Comparison of ENCODE assay signal across 17 mouse cellular contexts in the genomic region with DNA sequence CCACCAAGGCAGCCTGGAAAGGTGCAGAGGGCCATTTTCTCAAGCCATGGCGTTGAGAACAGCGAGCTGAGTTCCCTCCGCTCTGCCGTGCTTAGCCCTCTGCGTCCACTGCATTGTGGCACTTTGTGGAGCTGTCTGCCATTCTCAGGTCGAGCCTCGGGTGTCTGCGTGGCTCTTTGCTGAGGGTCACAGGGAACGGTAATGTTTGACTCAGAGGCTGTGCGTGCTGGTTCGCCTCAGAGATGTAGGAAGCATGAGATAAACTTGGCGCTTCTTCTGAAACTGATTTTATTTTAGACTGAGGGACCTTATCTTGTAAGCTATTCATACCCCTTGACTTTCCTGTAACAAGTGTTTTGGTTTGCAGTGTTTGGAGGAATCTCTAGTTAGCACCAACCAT.
A peak's percentile ranks its signal among the peaks of the same experiment; 100 is the strongest.
DNase-seq lines count a peak whose midpoint lies in the region; ATAC-seq and TF ChIP-seq lines count a peak whose summit lies in the region.
"Had no signal": no experiment of that assay in that cellular context is flagged by ENCODE, and none has a peak within 500 bp of the region (broad histone marks: within the 10 kb centered on the region; RNA-seq: fewer than 3 reads in every experiment).

No protein-coding gene starts in this region.

- no peaks in the 10 kb centered on the region for H3K36me3 ChIP-seq in heart, embryonic 10.5 days
- H3K36me3 ChIP-seq in heart, adult 2 months (ENCODE audit: control insufficient read depth, insufficient read depth, low read length) = no peaks in the 10 kb centered on the region
- H3K36me3 ChIP-seq in intestine, embryonic 16.5 days (ENCODE audit: control insufficient read depth, insufficient read depth, low read length) = no peaks in the 10 kb centered on the region
- no peaks in the 10 kb centered on the region for H3K36me3 ChIP-seq in intestine, embryonic 15.5 days
- H3K36me3 ChIP-seq in E14TG2a.4 (ENCODE audit: insufficient read depth, low read length) = no peaks in the 10 kb centered on the region
- H3K36me3 ChIP-seq in embryonic facial prominence, embryonic 13.5 days = no peaks in the 10 kb centered on the region
- H3K36me3 ChIP-seq: G1E; liver, embryonic 15.5 days had no signal

- 6% methylated on average over 12 of the region's 12 CpGs for whole genome bisulfite sequencing in heart, embryonic 10.5 days
- 14% methylated on average over 12 of the region's 12 CpGs for WGBS in heart, adult 2 months
- 34% methylated on average over 12 of the region's 12 CpGs for WGBS in intestine, embryonic 16.5 days
- 30% methylated on average over 12 of the region's 12 CpGs for WGBS in intestine, embryonic 15.5 days
- 40% methylated on average over 12 of the region's 12 CpGs for WGBS in embryonic facial prominence, embryonic 13.5 days

- peak overlapping the region; percentile 85 for H3K27ac ChIP-seq in heart, embryonic 10.5 days
- no peak overlapping the region for H3K27ac ChIP-seq in heart, adult 2 months
- no peak overlapping the region for H3K27ac ChIP-seq in intestine, embryonic 16.5 days (ENCODE audit: low read length)
- H3K27ac ChIP-seq in intestine, embryonic 15.5 days = no peak overlapping the region
- no peak overlapping the region for H3K27ac ChIP-seq in embryonic facial prominence, embryonic 13.5 days
- H3K27ac ChIP-seq: kidney, postnatal 0 days; liver, embryonic 15.5 days had no signal

- TF ChIP-seq CTCF in heart, adult 2 months (IDR thresholded peaks at IDR 0.05) = no peak
- no peak for TF ChIP-seq CTCF in E14TG2a.4 (conservative IDR thresholded peaks at IDR 0.05; ENCODE audit: low read length)

- H3K4me1 ChIP-seq in heart, embryonic 10.5 days = peaks cover 62% of the 10 kb centered on the region
- no peaks in the 10 kb centered on the region for H3K4me1 ChIP-seq in heart, adult 2 months (ENCODE audit: control insufficient read depth, insufficient read depth, low read length)
- no peaks in the 10 kb centered on the region for H3K4me1 ChIP-seq in intestine, embryonic 16.5 days (ENCODE audit: control insufficient read depth, insufficient read depth, low read length)
- peaks cover 7% of the 10 kb centered on the region; the same call in 1 of the 2 replicates for H3K4me1 ChIP-seq in intestine, embryonic 15.5 days (replicated peaks)
- H3K4me1 ChIP-seq in E14TG2a.4 (replicated peaks; ENCODE audit: low read depth, low read length) = peaks cover 15% of the 10 kb centered on the region
- H3K4me1 ChIP-seq in embryonic facial prominence, embryonic 13.5 days = peaks cover 23% of the 10 kb centered on the region

- no peak overlapping the region for H3K9ac ChIP-seq in heart, adult 2 months (ENCODE audit: low read depth, low read length)
- H3K9ac ChIP-seq in intestine, embryonic 16.5 days (ENCODE audit: low read depth, low read length) = peak overlapping the region; percentile 20; the same call in 1 of the 2 replicates
- H3K9ac ChIP-seq in intestine, embryonic 15.5 days = no peak overlapping the region
- H3K9ac ChIP-seq in embryonic facial prominence, embryonic 13.5 days = 0 out of 2 replicates have a peak overlapping the region, but pooled peaks have one; percentile 27
- H3K9ac ChIP-seq: forebrain, postnatal 0 days; liver, embryonic 15.5 days had no signal

- H3K4me3 ChIP-seq in heart, embryonic 10.5 days = peak overlapping the region; percentile 40
- H3K4me3 ChIP-seq in heart, adult 2 months = no peak overlapping the region
- no peak overlapping the region for H3K4me3 ChIP-seq in intestine, embryonic 16.5 days (ENCODE audit: low read length)
- H3K4me3 ChIP-seq in intestine, embryonic 15.5 days (replicated peaks) = no peak overlapping the region
- peak overlapping the region; percentile 54 for H3K4me3 ChIP-seq in E14TG2a.4 (replicated peaks; ENCODE audit: low read length)
- no peak overlapping the region for H3K4me3 ChIP-seq in embryonic facial prominence, embryonic 13.5 days
- H3K4me3 ChIP-seq: liver, embryonic 15.5 days had no signal

- no peaks in the 10 kb centered on the region for H3K9me3 ChIP-seq in heart, embryonic 10.5 days
- no peaks in the 10 kb centered on the region for H3K9me3 ChIP-seq in intestine, embryonic 16.5 days (ENCODE audit: control insufficient read depth, low read length)
- H3K9me3 ChIP-seq in intestine, embryonic 15.5 days = no peaks in the 10 kb centered on the region
- H3K9me3 ChIP-seq in E14TG2a.4 (ENCODE audit: low read length) = no peaks in the 10 kb centered on the region
- no peaks in the 10 kb centered on the region for H3K9me3 ChIP-seq in embryonic facial prominence, embryonic 13.5 days
- H3K9me3 ChIP-seq: liver, embryonic 15.5 days had no signal

- TF ChIP-seq EP300 in heart, adult 2 months (IDR thresholded peaks at IDR 0.05; ENCODE audit: insufficient read depth, low read depth, low read length) = no peak

- H3K4me2 ChIP-seq in intestine, embryonic 16.5 days (ENCODE audit: low read depth, low read length) = no peak overlapping the region
- H3K4me2 ChIP-seq in intestine, embryonic 15.5 days (replicated peaks) = no peak overlapping the region
- H3K4me2 ChIP-seq in embryonic facial prominence, embryonic 13.5 days = no peak overlapping the region
- H3K4me2 ChIP-seq: liver, embryonic 15.5 days had no signal

- TF ChIP-seq POLR2A in heart, adult 2 months (IDR thresholded peaks at IDR 0.05; ENCODE audit: insufficient read depth, low read depth, low read length) = no peak

- no peaks in the 10 kb centered on the region for H3K27me3 ChIP-seq in heart, embryonic 10.5 days (ENCODE audit: insufficient read depth, poor library complexity, severe bottlenecking)
- no peaks in the 10 kb centered on the region for H3K27me3 ChIP-seq in heart, adult 2 months (ENCODE audit: control insufficient read depth, insufficient read depth, low read length)
- H3K27me3 ChIP-seq in intestine, embryonic 16.5 days (replicated peaks; ENCODE audit: control insufficient read depth, insufficient read depth, low read length) = no peaks in the 10 kb centered on the region
- H3K27me3 ChIP-seq in intestine, embryonic 15.5 days (replicated peaks) = no peaks in the 10 kb centered on the region
- no peaks in the 10 kb centered on the region for H3K27me3 ChIP-seq in E14TG2a.4 (ENCODE audit: insufficient read depth, low read length)
- H3K27me3 ChIP-seq in embryonic facial prominence, embryonic 13.5 days = no peaks in the 10 kb centered on the region

- intact Hi-C loops in heart, adult 2 months (cut with DNase I) = no loop called here

- no peak for DNase-seq in heart, embryonic 10.5 days (ENCODE audit: low spot score)
- DNase-seq in heart, adult 2 months = no peak
- no peak for DNase-seq in adrenal gland, adult 2 months
- no peak for DNase-seq in thymus, postnatal 10 days (ENCODE audit: low spot score in 2 of 2)
- DNase-seq: cerebellum, postnatal 36 days; forebrain, postnatal 0 days; gastrocnemius, postnatal 10 days; lung, postnatal 36 days; spleen, adult 18-20 months; thymus, postnatal 36 days had no signal

- no peaks in the 10 kb centered on the region for H3K79me2 ChIP-seq in heart, adult 2 months (replicated peaks; ENCODE audit: control insufficient read depth, insufficient read depth, low read length)

- no peak for ATAC-seq in intestine, embryonic 16.5 days
- no peak for ATAC-seq in intestine, embryonic 15.5 days
- no peak for ATAC-seq in embryonic facial prominence, embryonic 13.5 days (ENCODE audit: insufficient number of reproducible peaks, insufficient read depth, low FRiP score, low TSS enrichment, low read depth)
- ATAC-seq: forebrain, postnatal 0 days had no signal

Comparison
In these comparisons a context has a peak if more than half of its experiments do, and no peak if none do; other contexts are left out.
1. H3K4me3 ChIP-seq: peak in heart, embryonic 10.5 days (single experiment) and E14TG2a.4 (single experiment); none in heart, adult 2 months (single experiment), intestine, embryonic 16.5 days (single experiment), intestine, embryonic 15.5 days (single experiment) and embryonic facial prominence, embryonic 13.5 days (single experiment).
2. H3K9ac ChIP-seq: peak in intestine, embryonic 16.5 days (single experiment) and embryonic facial prominence, embryonic 13.5 days (single experiment); none in heart, adult 2 months (single experiment) and intestine, embryonic 15.5 days (single experiment).